Mouse (Mus musculus): ENCODE measurements around the gene Otud7a.
"Not testable (repeated sequence)": the region's sequence is repeated elsewhere in the genome, so short reads cannot be mapped to it uniquely, and the experiment has no call there.

Gene Otud7a

DNA sequence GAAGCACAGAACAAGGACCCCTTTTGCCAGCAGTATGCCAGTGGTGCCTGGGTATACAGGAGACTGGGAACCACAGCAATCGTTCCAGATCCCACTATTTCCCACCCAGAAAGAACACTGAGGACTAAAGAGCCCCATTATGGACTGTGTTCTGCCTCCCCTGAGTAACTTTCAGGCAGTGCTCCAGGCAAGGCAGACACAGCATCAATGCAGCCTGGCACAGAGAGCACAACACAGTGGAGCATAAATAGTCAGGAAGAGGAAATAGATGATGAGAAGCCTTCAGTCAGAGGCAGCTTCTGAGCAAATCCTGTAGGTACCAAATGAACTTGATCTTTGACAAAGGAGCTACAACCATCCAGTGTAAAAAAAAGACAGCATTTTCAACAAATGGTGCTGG is 115.1 kb downstream of the Otud7a start:
- no peak for DNase-seq

GRCm38 (mm10) chr7:63583310-63583709 is 138.8 kb downstream of the Otud7a start:
- no peak for DNase-seq

DNA sequence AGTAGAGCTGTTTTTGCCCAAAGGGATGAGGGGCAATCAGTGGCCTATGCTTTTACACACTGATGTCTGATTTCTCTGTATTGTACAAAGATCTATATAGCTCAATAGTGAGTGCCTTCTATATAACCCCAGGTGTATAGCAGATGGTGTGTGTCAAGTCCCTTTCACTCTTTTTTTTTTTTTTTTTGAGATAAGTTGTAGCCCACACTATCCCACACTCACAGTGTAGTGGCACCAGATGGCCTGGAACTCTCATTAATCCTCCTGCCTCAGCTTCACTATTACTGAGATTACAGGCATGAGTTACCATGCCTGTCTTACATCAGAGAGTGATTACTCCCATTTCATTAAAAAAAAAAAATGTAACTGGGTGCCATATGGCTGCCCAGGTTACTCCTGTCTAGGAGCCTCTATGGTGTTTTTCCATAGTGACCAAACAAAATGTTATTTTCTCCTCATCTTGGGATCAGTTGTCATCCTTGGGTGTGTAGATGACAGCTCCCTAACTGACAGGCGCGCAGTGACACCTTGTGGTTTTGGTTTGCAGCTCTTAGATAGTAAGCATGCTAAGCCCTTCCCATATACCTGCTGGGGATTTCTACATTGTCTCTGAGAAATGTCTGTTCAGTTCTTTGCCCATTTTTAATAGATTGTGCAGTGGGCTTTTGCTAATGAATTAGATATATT is 141.8 kb downstream of the Otud7a start:
- peak; percentile 76 for DNase-seq

DNA sequence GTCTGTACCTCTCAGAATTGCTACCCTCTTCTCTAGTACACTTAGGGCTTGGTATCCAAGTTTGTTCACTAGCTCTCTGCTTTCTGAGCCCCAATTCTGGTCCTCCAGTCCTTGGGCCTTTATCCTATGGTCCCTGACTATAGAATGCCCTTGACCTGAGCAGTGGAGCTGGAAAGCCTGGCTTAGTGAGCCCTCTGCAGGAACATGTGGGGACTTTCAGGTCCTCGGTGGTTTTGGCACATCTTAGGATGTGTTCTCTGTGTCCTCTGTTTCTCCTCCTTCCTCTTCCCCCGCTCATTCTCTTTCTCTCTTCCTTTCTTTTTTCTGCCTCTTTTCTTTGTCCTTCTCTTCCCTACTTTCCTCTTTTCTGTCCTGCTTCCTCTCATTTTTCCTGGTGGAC is 145.8 kb downstream of the Otud7a start:
- DNase-seq = no peak

- DNase-seq = no peak
Measured at GRCm38 (mm10) chr7:63591322-63591721, 146.8 kb downstream of the Otud7a start.

DNA sequence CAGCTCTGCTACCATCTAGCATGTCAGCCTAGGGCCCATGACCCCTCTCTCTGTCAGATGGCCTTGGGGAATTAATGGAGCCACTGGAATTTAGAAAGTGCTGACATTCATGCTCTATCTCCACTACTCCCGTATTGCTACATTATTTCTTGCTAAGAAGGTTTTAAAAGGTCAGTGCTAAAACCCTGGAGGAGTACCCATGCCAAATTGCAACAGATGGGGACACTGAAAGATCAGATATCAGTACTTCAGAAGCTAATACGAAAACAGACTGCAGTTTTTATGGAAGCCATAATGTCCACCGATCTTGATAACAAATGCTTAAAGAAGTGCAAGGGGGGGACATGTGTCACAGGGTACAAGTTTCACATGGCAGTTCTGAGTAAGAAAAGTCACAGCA is 147.5 kb downstream of the Otud7a start:
- no peak for DNase-seq

DNA sequence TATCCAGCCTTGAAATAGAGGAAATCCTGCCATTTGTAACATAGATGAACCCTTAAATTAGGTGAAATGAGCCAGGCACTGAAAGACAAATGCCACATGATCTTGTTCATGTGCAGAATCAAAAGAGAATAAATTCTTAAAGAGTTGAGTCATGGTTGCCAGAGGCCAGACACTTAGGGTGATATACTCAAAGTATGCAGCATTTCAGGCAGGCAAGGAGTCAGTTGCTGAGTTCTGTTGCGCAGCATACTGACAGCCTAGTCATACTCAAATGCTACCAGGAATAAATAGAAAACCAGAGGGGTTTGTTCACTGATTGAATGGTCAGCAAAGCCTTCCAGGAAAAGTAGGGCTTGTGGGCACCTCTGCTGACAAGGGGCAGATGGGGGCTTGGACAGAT is 160.3 kb downstream of the Otud7a start:
- no peak for DNase-seq

GRCm38 (mm10) chr7:63617018-63617417 is 172.5 kb downstream of the Otud7a start:
- DNase-seq = no peak

GRCm38 (mm10) chr7:63620776-63621340 is 176.3 kb downstream of the Otud7a start:
- no peak for DNase-seq

- no peak for DNase-seq
Measured at GRCm38 (mm10) chr7:63637651-63638050, 193.1 kb downstream of the Otud7a start.

- no peak for DNase-seq
Measured at GRCm38 (mm10) chr7:63644002-63644401, 199.5 kb downstream of the Otud7a start.

- DNase-seq = no peak
Measured at GRCm38 (mm10) chr7:63647136-63647535, 202.6 kb downstream of the Otud7a start.

GRCm38 (mm10) chr7:63660261-63660660 is 215.7 kb downstream of the Otud7a start:
- DNase-seq = no peak

DNA sequence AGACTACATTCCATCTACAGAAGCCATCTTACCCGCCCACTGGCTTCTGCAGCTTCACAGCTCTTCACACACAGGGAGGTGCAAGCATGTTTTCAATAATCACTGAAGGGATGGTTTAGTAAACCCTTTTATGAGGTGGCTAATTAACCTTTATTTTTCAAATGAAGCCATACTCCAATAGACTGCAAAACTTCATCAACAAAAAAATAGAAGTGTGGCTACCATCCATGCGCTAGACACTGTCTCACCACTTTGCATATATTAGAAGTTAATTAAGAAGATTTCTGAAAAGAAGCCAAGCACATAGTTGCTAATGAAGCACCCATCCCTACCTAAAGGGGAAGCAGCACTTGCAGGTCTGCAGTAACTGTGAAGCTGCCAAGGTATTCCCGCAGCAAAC is 218.2 kb downstream of the Otud7a start:
- no peak for DNase-seq

DNA sequence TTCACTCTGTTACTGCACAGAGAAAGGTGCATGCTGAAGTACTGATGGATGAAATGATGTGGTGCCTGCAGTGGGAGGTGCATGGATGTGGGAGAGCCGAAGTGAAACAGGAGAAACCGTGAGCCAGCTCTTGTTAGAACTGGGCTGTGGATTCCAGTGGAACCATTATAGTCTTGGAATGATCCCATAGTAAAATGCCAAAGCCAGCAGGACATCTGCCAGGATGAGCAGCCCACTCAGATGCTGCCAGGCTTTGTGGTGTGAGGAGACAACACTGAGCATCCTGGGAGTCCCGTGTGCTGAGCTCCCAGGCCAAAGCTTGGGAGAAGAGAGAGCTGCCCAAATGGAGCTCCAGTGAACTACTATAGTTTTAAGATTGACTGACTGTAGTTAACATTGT is 220.9 kb downstream of the Otud7a start:
- peak; percentile 37 for DNase-seq

- DNase-seq = no peak
Measured at GRCm38 (mm10) chr7:63667986-63668741, 223.6 kb downstream of the Otud7a start.

DNA sequence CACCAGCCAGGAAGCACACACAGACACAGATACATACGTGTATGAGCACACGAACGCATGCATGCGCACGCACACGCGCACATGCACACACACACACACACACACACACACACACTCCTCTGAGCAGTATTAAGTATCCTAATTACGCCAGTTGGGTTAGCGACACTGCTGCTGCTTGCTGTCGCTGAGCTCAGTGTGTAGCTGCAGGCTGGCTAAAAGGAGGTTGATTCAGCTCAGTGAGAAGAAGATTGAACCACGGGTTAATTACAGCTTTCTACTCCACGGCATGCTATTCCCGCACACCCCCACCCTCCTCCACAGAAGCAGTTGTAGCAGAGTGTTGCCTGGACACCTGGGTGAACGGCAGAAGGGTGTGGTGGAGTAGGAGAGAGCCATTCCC is 224.4 kb downstream of the Otud7a start:
- DNase-seq = no peak

DNA sequence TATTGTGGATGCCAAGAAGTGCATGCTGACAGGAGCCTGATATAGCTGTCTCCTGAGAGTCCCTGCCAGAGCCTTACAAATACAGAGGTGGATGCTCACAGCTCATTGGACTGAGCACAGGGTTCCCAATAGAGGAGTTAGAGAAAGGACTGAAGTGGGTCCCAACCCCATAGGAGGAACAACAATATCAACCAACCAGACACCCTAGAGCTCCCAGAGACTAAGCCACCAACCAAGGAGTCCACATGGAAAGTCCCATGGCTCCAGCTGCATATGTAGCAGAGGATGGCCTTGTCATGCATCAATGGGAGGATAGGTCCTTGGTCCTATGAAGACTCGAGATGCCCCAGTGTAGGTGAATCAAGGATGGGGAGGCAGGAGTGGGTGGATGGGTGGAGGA is 226.4 kb downstream of the Otud7a start:
- not testable (repeated sequence) for DNase-seq

DNA sequence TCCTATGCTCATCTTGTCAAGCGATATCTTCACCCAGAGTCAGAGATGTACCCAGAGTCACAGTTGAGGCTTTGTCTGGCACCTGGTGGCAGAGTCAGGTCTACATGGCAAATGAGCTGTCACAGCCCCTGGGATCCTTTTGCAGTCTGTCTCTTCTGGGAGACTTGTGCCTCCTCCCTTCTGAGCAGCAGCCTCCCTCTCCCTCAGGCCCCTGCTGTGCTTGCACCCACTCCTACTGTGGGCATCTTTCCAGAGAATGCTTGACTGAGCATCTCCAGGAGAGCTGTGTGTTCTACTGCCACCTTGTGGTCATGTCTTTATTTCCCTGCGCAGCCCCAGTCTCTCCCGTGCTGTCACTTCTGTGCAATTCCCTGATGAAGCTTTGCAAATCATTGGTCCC is 227.4 kb downstream of the Otud7a start:
- peak; percentile 82 for DNase-seq

DNA sequence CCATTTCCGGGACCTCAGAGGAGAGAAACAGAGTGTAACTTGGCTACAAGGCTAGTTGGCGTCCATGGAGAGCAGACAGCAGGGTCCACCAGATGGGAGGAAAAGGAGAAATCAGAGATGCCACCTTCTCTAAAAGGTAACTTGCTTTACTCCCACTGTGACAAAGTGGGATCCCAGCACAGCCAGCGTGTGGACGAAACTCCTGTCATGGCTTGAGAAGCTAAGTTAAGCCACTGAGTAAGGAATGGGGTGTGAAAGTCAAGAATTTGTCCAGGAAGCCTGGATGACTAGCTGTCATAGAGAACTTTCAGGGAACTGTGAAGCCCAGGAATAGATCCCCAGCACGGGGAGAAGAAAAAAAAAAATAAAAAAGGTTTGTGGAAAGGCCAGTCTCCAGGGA is 232.1 kb downstream of the Otud7a start:
- DNase-seq = no peak

GRCm38 (mm10) chr7:63677149-63677548 is 232.6 kb downstream of the Otud7a start:
- no peak for DNase-seq

DNA sequence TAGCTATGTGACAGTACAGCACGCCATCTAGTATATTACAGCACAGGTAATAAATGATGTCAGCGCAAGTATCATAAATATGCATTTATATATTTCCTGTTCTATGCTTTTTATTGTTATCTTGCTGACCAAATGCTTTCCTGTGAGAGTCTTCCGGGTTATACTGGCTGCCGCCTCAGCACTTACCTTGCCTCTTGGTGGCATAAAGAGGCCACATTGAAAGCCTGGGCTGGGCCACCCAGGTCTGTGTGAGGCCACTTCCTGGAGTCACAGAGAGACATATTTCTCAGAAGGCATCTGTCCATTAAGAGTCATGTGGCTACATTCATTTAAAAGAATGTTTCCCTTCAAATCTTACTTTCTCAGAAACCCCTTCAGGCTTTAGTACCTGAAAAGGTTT is 242.5 kb downstream of the Otud7a start:
- no peak for DNase-seq

DNA sequence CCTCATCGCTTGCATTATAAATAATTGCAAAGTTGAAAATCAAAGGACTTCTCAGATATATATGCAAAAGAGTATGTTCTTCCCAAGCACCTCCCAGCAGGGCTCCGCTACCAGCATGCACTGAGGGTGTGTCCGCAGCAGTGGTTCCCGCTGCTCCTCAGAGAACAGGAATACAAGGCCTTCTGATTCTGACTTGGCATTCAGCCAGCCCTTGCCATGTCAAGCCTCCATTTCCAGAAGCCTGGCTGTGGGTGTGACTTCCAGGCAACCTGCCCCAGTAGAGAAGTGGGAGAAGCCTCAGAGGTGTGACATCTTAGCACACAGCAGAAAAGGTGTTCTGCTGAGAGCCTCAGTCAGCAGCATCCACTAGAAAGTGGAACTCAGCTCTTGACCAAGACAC is 253.4 kb downstream of the Otud7a start:
- peak; percentile 38 for DNase-seq

DNA sequence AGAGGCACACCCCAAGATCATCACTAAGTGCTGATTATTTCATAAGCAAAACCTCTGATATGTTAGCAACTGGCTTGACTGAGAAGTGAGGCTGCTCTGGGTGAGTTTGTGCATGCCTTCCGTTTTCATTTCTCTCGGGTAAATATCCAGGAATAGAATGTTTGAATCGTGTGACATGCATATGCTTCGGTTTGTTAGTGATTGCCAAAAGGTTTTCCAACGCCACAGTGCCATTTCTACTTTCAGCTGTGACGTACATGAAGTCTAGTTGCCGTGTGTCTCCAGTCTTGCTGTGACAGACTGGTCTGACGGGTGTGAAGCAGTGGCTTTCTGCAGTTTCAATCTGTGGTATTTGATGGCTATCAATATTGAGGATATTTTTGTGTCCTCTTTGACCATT is 273.4 kb downstream of the Otud7a start:
- DNase-seq = no peak
